15 mouse cellular contexts compared by ENCODE assay signal in the genomic region with DNA sequence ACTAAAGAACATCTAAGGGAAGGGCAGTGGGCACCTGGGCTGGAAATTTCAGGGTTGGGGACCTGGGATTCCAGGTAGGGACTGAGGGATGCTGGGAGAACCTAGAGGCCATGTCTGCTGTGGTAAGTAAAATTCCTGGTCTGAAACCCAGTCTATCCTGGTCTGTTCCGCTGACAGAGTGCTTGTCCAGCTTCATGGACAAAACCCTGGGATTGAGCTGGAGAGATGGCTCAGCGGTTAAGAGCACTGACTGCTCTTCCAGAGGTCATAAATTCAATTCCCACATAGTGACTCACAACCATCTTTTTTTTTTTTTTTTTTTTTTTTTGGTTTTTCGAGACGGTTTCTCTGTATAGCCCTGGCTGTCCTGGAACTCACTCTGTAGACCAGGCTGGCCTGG. TPM values are rescaled to one million over a fixed set of nuclear protein-coding genes. Genes with fewer than 3 reads are reported as not detected.
"Had no signal": no experiment of that assay in that cellular context is flagged by ENCODE, and none has a peak within 500 bp of the region (broad histone marks: within the 10 kb centered on the region; RNA-seq: fewer than 3 reads in every experiment).

No protein-coding gene starts in this region.

RNA-seq across cellular contexts. Expression of gene Ttll6, which starts 10.8 kb away (rescaled TPM):
- polyA plus RNA-seq: embryonic facial prominence, embryonic 10.5 days; embryonic facial prominence, embryonic 11.5 days; erythroblast, embryonic 14.5 days; forebrain, embryonic 10.5 days; forebrain, embryonic 11.5 days; heart, embryonic 10.5 days had no signal

RNA-seq across cellular contexts. Expression of gene Calcoco2, which starts 11.0 kb away (rescaled TPM):
- polyA plus RNA-seq: cortical plate, adult 2 months; embryonic facial prominence, embryonic 10.5 days; embryonic facial prominence, embryonic 11.5 days; embryonic facial prominence, embryonic 12.5 days; embryonic facial prominence, embryonic 13.5 days; erythroblast, embryonic 14.5 days; forebrain, embryonic 10.5 days; forebrain, embryonic 11.5 days; forebrain, embryonic 12.5 days; forebrain, embryonic 13.5 days; forebrain, embryonic 15.5 days; frontal cortex, adult 2 months; gonadal fat pad, adult 2 months; heart, adult 2 months had no signal
